Mouse (Mus musculus): Measurements from ENCODE around the gene Idh3g. TPM values are rescaled to one million over a fixed set of nuclear protein-coding genes. Genes with fewer than 3 reads are reported as not detected.
"Not testable (repeated sequence)": the region's sequence is repeated elsewhere in the genome, so short reads cannot be mapped to it uniquely, and the experiment has no call there.

The Idh3g gene
- polyA plus RNA-seq, 1 experiment from 2014 or later: 205 TPM

DNA sequence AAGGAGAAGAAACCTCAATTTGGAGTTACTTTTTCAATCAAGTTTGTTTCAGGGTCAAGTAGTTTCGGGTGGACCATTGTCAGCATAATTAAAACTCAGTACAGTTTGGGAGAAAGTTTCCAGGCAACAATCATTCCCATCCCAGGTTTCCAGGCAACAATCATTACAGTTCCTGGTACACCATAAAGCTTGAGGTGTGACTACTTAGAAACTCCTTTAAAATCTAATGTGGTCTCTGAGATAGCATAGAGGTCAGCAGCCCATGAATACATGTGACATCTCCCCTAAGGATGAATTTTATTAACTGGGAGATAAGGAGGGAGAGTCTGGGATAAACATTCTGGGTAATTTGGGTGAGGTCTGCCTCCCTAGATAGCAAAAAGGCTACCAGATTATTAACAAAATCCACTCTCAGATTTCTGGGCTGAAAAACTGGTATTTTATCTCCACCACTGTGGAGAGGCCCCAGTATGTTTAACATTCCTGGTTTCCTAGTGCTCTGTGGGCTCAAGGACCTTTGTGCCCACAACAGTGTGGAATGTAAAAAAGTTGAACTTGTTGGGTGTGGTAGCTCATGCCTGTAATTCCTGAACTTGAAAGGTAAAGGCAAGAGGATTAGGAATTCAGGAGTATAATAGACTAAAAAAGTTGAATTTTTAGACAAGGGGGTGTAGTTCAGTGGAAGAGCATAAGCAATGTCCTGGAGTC, 41.8 kb downstream of the Idh3g start:
- WGBS: 56% methylated on average over 1 of the region's 1 CpGs
- Histone ChIP-seq H3K27me3 (no peaks in the 10 kb centered on the region), H3K4me3 (no peak overlapping the region), H3K9me3 (replicated peaks) (no peaks in the 10 kb centered on the region), H3K4me1 (no peaks in the 10 kb centered on the region), H3K9ac (no peak overlapping the region), H3K27ac (no peak overlapping the region), H3K4me2 (no peak overlapping the region), H3K36me3 (ENCODE audit: poor library complexity, severe bottlenecking) (no peaks in the 10 kb centered on the region)
- no peak for ATAC-seq

- ATAC-seq; H3K27me3 ChIP-seq; H3K4me2 ChIP-seq; H3K36me3 ChIP-seq (ENCODE audit: poor library complexity, severe bottlenecking); H3K9ac ChIP-seq; H3K4me1 ChIP-seq; H3K9me3 ChIP-seq (replicated peaks); H3K27ac ChIP-seq; H3K4me3 ChIP-seq: not testable (repeated sequence)
- WGBS: 98% methylated on average over 7 of the region's 7 CpGs
These were observed 46.9 kb downstream of the Idh3g start for GRCm38 (mm10) chrX:73739841-73740240.

GRCm38 (mm10) chrX:73739151-73739550, 47.5 kb downstream of the Idh3g start:
- Histone ChIP-seq H3K9ac (no peak overlapping the region), H3K27me3 (no peaks in the 10 kb centered on the region), H3K4me3 (no peak overlapping the region), H3K4me2 (no peak overlapping the region), H3K9me3 (replicated peaks) (no peaks in the 10 kb centered on the region), H3K4me1 (no peaks in the 10 kb centered on the region), H3K36me3 (ENCODE audit: poor library complexity, severe bottlenecking) (no peaks in the 10 kb centered on the region), H3K27ac (no peak overlapping the region)
- no peak for ATAC-seq
- 60% methylated on average over 5 of the region's 5 CpGs for WGBS

DNA sequence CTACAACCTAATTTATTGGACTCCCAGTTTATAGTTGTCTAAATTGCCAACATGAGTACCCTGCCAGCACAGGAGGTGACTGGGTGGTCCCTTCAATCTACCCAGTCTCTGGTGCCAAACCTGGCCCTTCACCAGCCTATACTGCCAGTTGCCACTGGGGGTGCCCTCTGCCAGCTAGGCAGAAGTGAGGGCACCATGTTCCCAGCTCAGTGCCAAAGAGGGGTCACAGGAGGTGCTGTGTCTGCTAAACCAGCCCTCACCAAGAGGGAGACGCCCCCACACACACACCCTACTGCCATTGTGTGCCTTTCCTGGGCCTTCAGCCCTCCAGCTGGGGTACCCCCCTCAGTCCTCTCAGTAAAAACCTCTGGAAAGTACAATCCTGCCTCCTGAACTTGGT, 48.5 kb downstream of the Idh3g start:
- H3K4me3 ChIP-seq: no peak overlapping the region
- no peak overlapping the region for H3K27ac ChIP-seq
- WGBS: 63% methylated on average over 1 of the region's 1 CpGs
- H3K9me3 ChIP-seq (replicated peaks): no peaks in the 10 kb centered on the region
- no peaks in the 10 kb centered on the region for H3K27me3 ChIP-seq
- no peaks in the 10 kb centered on the region for H3K4me1 ChIP-seq
- no peak for ATAC-seq
- H3K9ac ChIP-seq: no peak overlapping the region
- no peak overlapping the region for H3K4me2 ChIP-seq
- H3K36me3 ChIP-seq (ENCODE audit: poor library complexity, severe bottlenecking): no peaks in the 10 kb centered on the region

DNA sequence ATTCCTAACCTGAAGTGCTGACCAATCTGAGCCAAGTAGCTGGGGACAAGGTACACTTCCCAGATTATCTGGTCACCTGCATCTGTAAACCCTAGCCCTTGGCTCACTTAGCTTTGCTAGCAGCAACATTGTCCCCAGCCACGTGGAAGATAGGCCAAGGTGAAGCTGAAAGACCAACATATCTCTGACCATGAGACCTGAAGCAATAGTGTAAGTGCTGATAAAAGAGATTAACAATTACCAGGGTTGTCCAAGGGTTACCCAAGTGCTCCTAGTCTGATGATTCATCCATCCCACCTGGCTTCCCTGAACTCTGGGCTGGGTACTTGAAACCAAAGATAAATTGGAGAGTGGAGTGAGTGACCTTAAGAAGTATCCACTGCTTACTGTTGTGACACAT, 55.8 kb downstream of the Idh3g start:
- H3K27me3 ChIP-seq: no peaks in the 10 kb centered on the region
- H3K4me1 ChIP-seq: no peaks in the 10 kb centered on the region
- no peak overlapping the region for H3K9ac ChIP-seq
- H3K9me3 ChIP-seq (replicated peaks): no peaks in the 10 kb centered on the region
- H3K36me3 ChIP-seq (ENCODE audit: poor library complexity, severe bottlenecking): peaks cover 14% of the 10 kb centered on the region; the same call in 1 of the 2 replicates
- ATAC-seq: no peak
- 42% methylated on average over 1 of the region's 1 CpGs for whole genome bisulfite sequencing
- H3K4me2 ChIP-seq: no peak overlapping the region
- H3K4me3 ChIP-seq: no peak overlapping the region
- no peak overlapping the region for H3K27ac ChIP-seq

Other genes starting within 250 kb of the Idh3g start
- gene Dusp9, start 147.5 kb downstream of the Idh3g start, polyA plus RNA-seq (2015; fragmentation: Nextera tagmentation; extraction: Ambion mirVana): 0.90 and 1.5 TPM in 2 replicates
- 57.5 and 66.5 TPM in 2 replicates for gene Pnck, start 126.8 kb downstream of the Idh3g start, polyA plus RNA-seq (2015; fragmentation: Nextera tagmentation; extraction: Ambion mirVana)
- 6.2 and 6.4 TPM in 2 replicates for gene Slc6a8, start 113.7 kb downstream of the Idh3g start, polyA plus RNA-seq (2015; fragmentation: Nextera tagmentation; extraction: Ambion mirVana)
- 111 and 115 TPM in 2 replicates for gene Bcap31, start 70.7 kb downstream of the Idh3g start, polyA plus RNA-seq (2015; fragmentation: Nextera tagmentation; extraction: Ambion mirVana)
- 9.6 and 9.7 TPM in 2 replicates for gene Abcd1, start 70.3 kb downstream of the Idh3g start, polyA plus RNA-seq (2015; fragmentation: Nextera tagmentation; extraction: Ambion mirVana)
- 0.03 and 0.10 TPM in 2 replicates for gene Plxnb3, start 29.8 kb downstream of the Idh3g start, polyA plus RNA-seq (2015; fragmentation: Nextera tagmentation; extraction: Ambion mirVana)
- 1.7 and 1.8 TPM in 2 replicates for gene Srpk3, start 12.5 kb downstream of the Idh3g start, polyA plus RNA-seq (2015; fragmentation: Nextera tagmentation; extraction: Ambion mirVana)
- gene Ssr4, start 131 bp upstream of the Idh3g start, polyA plus RNA-seq (2015; fragmentation: Nextera tagmentation; extraction: Ambion mirVana): 129 and 133 TPM in 2 replicates
- gene Pdzd4, start 38.1 kb upstream of the Idh3g start, polyA plus RNA-seq (2015; fragmentation: Nextera tagmentation; extraction: Ambion mirVana): 3.1 and 3.5 TPM in 2 replicates
- gene Avpr2, start 105.2 kb upstream of the Idh3g start, polyA plus RNA-seq (2015; fragmentation: Nextera tagmentation; extraction: Ambion mirVana): 0.15 and 0.24 TPM in 2 replicates
- gene L1cam, start 109.2 kb upstream of the Idh3g start, polyA plus RNA-seq (2015; fragmentation: Nextera tagmentation; extraction: Ambion mirVana): 42.7 and 45.4 TPM in 2 replicates
- gene Arhgap4, start 135.0 kb upstream of the Idh3g start, polyA plus RNA-seq (2015; fragmentation: Nextera tagmentation; extraction: Ambion mirVana): 1.7 and 2.0 TPM in 2 replicates
- 127 and 132 TPM in 2 replicates for gene Naa10, start 135.0 kb upstream of the Idh3g start, polyA plus RNA-seq (2015; fragmentation: Nextera tagmentation; extraction: Ambion mirVana)
- 7.2 and 8.9 TPM in 2 replicates for gene Renbp, start 144.0 kb upstream of the Idh3g start, polyA plus RNA-seq (2015; fragmentation: Nextera tagmentation; extraction: Ambion mirVana)
- 59.4 and 68.9 TPM in 2 replicates for gene Hcfc1, start 179.5 kb upstream of the Idh3g start, polyA plus RNA-seq (2015; fragmentation: Nextera tagmentation; extraction: Ambion mirVana)
- gene Irak1, start 237.0 kb upstream of the Idh3g start, polyA plus RNA-seq (2015; fragmentation: Nextera tagmentation; extraction: Ambion mirVana): 38.9 and 39.4 TPM in 2 replicates

All from forebrain, embryonic 13.5 days (tissue).